Mouse (Mus musculus) thymus, adult 2 months (tissue): ENCODE data around the gene Rhbg.

Experiments used
- CTCF ChIP-seq: fragments of 200-500 bp; IDR thresholded peaks from 2 replicates; pipeline ENCODE4 v1.5.1; 2012; ENCODE audit warnings: mild to moderate bottlenecking, control low read depth, low read length, moderate library complexity, borderline replicate concordance; ENCODE audit not compliant: control insufficient read depth, poor library complexity, insufficient read depth; ENCODE audit errors: extremely low read depth
- POLR2A ChIP-seq: fragments of 200-500 bp; IDR thresholded peaks from 2 replicates; pipeline ENCODE4 v1.6.1; 2012; ENCODE audit warnings: mild to moderate bottlenecking, low read length, control low read depth, moderate library complexity; ENCODE audit not compliant: control insufficient read depth, poor library complexity, insufficient read depth; ENCODE audit errors: extremely low read depth

DNA sequence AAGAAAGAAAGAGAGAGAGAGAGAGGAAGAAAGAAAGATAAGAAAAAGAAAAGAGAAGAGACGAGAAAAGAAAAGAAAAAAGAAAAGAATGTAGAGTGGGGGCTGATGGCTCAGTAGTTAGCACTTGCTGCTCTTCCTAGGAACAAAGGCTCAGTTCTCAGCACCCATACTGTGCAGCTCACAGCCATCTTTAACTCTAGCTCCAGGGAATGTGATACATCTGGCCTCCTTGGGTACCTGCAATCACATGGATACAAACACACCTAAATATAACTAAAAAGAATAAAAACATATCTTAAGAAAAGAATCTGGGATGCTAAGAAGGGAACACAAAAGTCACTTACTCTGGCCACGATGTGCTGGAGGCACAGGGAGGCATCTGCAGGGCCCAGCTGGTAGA lies 21.6 kb upstream of the Rhbg start:
- TF ChIP-seq POLR2A (no peak), CTCF (no peak)
